Mouse (Mus musculus) heart, embryonic 14.5 days (tissue): Measurements from ENCODE around the gene Dhx40. TPM values are rescaled to one million over a fixed set of nuclear protein-coding genes. Genes with fewer than 3 reads are reported as not detected.
A peak's percentile ranks its signal among the peaks of the same experiment; 100 is the strongest.
"Not testable (repeated sequence)": the region's sequence is repeated elsewhere in the genome, so short reads cannot be mapped to it uniquely, and the experiment has no call there.

Source experiments
- ATAC-seq: fragments of 200-750 bp; cut with Nextera tagmentation; 2 replicates; pipeline ENCODE4 v1.8.0; 2017; ENCODE audit warnings: low read depth, moderate TSS enrichment; ENCODE audit not compliant: insufficient number of reproducible peaks, insufficient read depth, low FRiP score
- H3K27ac ChIP-seq, 2 experiments: fragments of 200-500 bp in 1 of 2; fragments of 300-500 bp in 1 of 2; sonication (generic) in 1 of 2; replicated peaks in 1 of 2; 2 replicates each; pipeline ENCODE4 v1.5.1; 2012 to 2014; ENCODE audit warnings: low read depth in 2 of 2, low read length in 2 of 2, control low read depth in 1 of 2, mild to moderate bottlenecking in 1 of 2, mixed read lengths in 1 of 2; ENCODE audit not compliant: control insufficient read depth in 1 of 2, insufficient read depth in 1 of 2
- H3K27me3 ChIP-seq: fragments of 300-500 bp; sonication (generic); 2 replicates; pipeline ENCODE4 v1.6.1; 2014; ENCODE audit warnings: mild to moderate bottlenecking, low read length, control low read depth; ENCODE audit not compliant: control insufficient read depth, insufficient read depth
- H3K36me3 ChIP-seq: fragments of 300-500 bp; sonication (generic); 2 replicates; pipeline ENCODE4 v1.6.1; 2014; ENCODE audit warnings: mild to moderate bottlenecking, control low read depth, low read length, mixed read lengths; ENCODE audit not compliant: control insufficient read depth, insufficient read depth
- H3K4me1 ChIP-seq, 2 experiments: fragments of 200-500 bp in 1 of 2; fragments of 300-500 bp in 1 of 2; sonication (generic) in 1 of 2; 2 replicates each; pipeline ENCODE4 v1.6.1; 2012 to 2014; ENCODE audit warnings: low read length in 2 of 2, control low read depth in 1 of 2, mixed read lengths in 1 of 2; ENCODE audit not compliant: control insufficient read depth in 2 of 2, insufficient read depth in 2 of 2
- H3K4me2 ChIP-seq: fragments of 300-500 bp; sonication (generic); 2 replicates; pipeline ENCODE4 v1.6.1; 2014; ENCODE audit warnings: mild to moderate bottlenecking, low read length
- H3K4me3 ChIP-seq, 2 experiments: fragments of 200-500 bp in 1 of 2; fragments of 300-500 bp in 1 of 2; sonication (generic) in 1 of 2; 2 replicates each; pipeline ENCODE4 v1.5.1; 2012 to 2014; ENCODE audit warnings: low read length in 2 of 2, mild to moderate bottlenecking in 2 of 2, control low read depth in 1 of 2, low read depth in 1 of 2, moderate library complexity in 1 of 2; ENCODE audit not compliant: control insufficient read depth in 1 of 2, insufficient read depth in 1 of 2
- H3K9ac ChIP-seq: fragments of 300-500 bp; sonication (generic); 2 replicates; pipeline ENCODE4 v1.6.1; 2014; ENCODE audit warnings: mild to moderate bottlenecking, low read length
- H3K9me3 ChIP-seq: fragments of 300-500 bp; sonication (generic); 2 replicates; pipeline ENCODE4 v1.6.1; 2016; ENCODE audit warnings: low read length, control low read depth; ENCODE audit not compliant: control insufficient read depth
- WGBS: fragments of 180-500 bp; shearing (Covaris S2); extraction: QIAGEN DNeasy Blood & Tissue Kit; methylation state at CpG from one replicate; pipeline ENCODE4 v1.1.7; 2014; 5-methylcytosine and 5-hydroxymethylcytosine counted together
- polyA plus RNA-seq: library from polyadenylated mRNA; unstranded; fragments of >200 nt; fragmentation: Nextera tagmentation; extraction: Ambion mirVana; gene quantifications from 2 replicates; pipeline ENCODE4 v1.2.1, GENCODE M21; 2014

The Dhx40 gene
- polyA plus RNA-seq, 1 experiment from 2014 or later, result 17.0 TPM

DNA sequence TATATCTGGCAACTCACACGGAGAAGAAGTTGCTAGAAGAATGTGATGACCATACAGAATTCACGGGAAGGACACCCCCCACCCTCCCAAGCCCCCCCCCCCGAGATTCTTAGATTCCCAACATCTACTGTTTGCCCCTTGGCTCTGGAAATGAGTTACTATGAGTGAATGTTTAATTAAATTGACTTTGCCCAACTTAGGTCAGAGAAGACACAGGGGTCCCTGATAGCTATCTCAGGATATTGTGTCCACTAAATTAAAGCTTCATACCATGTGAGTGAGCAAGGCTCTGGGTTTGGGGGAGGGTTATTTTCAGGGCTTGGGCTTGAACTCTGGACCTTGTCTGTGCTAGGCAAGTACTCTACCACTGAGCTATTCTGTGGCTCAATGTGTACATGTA lies 25.6 kb upstream of the Dhx40 start:
- H3K9ac ChIP-seq, result no peak overlapping the region
- peaks cover 0 to 3% of the 10 kb centered on the region in 2 experiments; a peak in 2 of 4 replicates for H3K4me1 ChIP-seq
- no peak overlapping the region for H3K4me2 ChIP-seq
- WGBS, result 64% methylated on average over 3 of the region's 3 CpGs
- H3K4me3 ChIP-seq, result no peak overlapping the region
- no peak overlapping the region for H3K27ac ChIP-seq
- no peaks in the 10 kb centered on the region for H3K36me3 ChIP-seq
- ATAC-seq, result no peak
- no peaks in the 10 kb centered on the region for H3K27me3 ChIP-seq
- H3K9me3 ChIP-seq, result no peaks in the 10 kb centered on the region

DNA sequence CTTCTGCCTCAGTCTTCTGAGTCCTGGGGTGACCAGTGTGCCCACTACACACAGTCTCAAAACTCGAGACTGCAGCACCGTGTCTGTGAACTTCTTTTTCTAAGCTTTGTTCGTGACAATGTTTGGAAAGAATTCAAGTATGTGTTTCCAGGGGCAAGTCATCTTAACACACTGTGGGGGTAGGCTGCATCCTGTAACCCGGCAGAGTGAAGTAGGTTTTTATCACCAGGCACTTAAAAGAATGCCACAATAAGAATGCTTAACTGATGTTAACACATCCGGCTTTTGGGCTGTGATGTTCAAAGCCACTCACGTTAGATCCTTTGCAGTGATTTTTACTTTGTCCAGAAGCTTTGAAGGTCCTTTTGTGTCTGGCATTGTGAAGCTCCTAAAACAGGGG lies 20.9 kb upstream of the Dhx40 start:
- H3K36me3 ChIP-seq, result no peaks in the 10 kb centered on the region
- H3K4me2 ChIP-seq, result no peak overlapping the region
- H3K9me3 ChIP-seq, result no peaks in the 10 kb centered on the region
- peak; percentile 47; the same call in 1 of the 2 replicates for ATAC-seq
- peaks cover 0 to 3% of the 10 kb centered on the region in 2 experiments; a peak in 2 of 4 replicates for H3K4me1 ChIP-seq
- H3K27me3 ChIP-seq, result no peaks in the 10 kb centered on the region
- peak overlapping the region; percentile 56 to 64 for H3K27ac ChIP-seq
- no peak overlapping the region for H3K9ac ChIP-seq
- H3K4me3 ChIP-seq, result no peak overlapping the region
- 6% methylated on average over 6 of the region's 6 CpGs for WGBS

DNA sequence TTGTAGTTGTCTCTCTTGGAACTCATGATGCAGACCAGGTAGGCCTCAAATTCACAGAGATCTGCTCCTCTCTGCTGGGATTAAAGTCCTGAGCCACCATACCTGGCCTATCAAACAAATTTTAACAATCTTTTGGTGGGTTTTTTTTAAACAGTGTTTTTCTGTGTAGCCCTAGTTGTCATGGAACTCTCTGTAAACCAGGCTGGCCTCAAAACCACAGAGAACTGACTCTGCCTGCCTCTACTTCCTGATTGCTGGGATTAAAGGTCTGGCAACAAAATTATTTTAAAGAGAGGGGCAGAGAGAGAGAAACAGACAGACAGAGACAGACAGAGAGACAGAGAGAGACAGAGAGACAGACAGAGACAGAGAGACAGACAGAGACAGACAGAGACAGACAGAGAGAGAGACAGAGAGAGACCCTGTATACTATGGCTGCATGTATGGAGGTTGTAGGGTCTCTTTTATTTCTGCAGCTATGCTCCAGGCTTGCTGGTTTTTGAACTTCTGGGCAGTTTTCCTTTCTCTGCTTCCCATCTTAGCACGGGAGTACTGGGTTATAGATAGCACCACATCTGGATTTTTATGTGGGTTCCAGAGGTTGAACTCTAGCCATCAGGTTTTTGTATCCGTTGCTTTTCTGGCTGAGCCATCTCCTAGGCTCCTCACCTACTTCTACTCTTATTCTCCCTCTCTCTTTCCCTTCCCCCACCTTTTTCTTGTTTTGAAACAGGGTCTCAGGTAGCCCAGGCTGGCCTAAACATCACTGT lies 20.1 kb upstream of the Dhx40 start:
- no peak for ATAC-seq
- Histone ChIP-seq H3K4me3 (no peak overlapping the region), H3K27ac (peak overlapping the region; percentile 56 to 64), H3K9me3 (no peaks in the 10 kb centered on the region), H3K4me2 (no peak overlapping the region), H3K27me3 (no peaks in the 10 kb centered on the region), H3K9ac (no peak overlapping the region), H3K36me3 (no peaks in the 10 kb centered on the region), H3K4me1 (peaks cover 0 to 3% of the 10 kb centered on the region in 2 experiments; a peak in 2 of 4 replicates)
- 65% methylated on average over 2 of the region's 2 CpGs for WGBS

DNA sequence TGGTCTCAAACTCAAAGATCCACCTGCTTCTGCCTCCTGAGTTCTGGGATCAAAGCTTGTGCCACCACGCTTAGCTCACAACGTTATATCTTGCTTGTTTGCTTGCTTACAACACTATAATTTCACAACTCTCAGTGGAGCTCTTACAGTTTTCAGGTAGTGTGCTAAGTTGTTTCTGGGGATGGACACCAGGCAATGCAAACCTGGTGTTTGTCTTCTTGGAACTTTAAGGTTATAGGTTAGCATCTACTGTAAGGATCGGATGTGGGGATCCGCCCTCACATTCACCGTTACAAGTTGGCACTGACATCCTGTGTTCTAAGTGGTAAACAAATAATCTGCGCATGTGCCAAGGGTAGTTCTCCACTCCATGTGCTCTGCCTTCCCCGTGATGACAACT lies 16.9 kb upstream of the Dhx40 start:
- H3K36me3 ChIP-seq, result no peaks in the 10 kb centered on the region
- peaks cover 0 to 3% of the 10 kb centered on the region in 2 experiments; a peak in 2 of 4 replicates for H3K4me1 ChIP-seq
- no peak overlapping the region for H3K27ac ChIP-seq
- no peaks in the 10 kb centered on the region for H3K9me3 ChIP-seq
- no peak overlapping the region for H3K4me2 ChIP-seq
- no peak overlapping the region for H3K4me3 ChIP-seq
- ATAC-seq, result no peak
- H3K27me3 ChIP-seq, result no peaks in the 10 kb centered on the region
- no peak overlapping the region for H3K9ac ChIP-seq
- WGBS, result 92% methylated on average over 6 of the region's 7 CpGs

DNA sequence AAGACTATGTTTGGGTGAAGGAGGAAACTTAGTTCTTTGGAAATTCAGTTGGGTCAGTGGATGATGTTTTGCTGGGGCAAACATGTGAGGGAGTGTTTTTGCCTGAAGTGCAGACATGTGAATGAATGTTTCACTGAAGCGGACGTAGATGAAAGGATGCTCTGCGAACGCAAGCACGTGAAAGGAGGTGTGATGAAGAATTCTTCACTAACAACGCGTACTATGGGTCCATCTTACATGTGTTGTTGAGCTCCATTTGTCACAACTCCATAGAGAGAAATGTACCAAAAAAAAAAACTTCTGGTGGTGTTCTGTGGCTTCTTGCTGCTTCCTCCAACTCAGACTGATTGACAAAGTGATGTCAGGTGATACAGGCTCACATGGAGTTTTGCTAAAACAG lies 15.0 kb upstream of the Dhx40 start:
- no peak for ATAC-seq
- H3K4me1 ChIP-seq, result no peaks in the 10 kb centered on the region
- H3K27me3 ChIP-seq, result no peaks in the 10 kb centered on the region
- no peaks in the 10 kb centered on the region for H3K36me3 ChIP-seq
- H3K9ac ChIP-seq, result no peak overlapping the region
- H3K4me2 ChIP-seq, result no peak overlapping the region
- H3K27ac ChIP-seq, result no peak overlapping the region
- H3K9me3 ChIP-seq, result no peaks in the 10 kb centered on the region
- no peak overlapping the region for H3K4me3 ChIP-seq
- WGBS, result 82% methylated on average over 7 of the region's 7 CpGs

DNA sequence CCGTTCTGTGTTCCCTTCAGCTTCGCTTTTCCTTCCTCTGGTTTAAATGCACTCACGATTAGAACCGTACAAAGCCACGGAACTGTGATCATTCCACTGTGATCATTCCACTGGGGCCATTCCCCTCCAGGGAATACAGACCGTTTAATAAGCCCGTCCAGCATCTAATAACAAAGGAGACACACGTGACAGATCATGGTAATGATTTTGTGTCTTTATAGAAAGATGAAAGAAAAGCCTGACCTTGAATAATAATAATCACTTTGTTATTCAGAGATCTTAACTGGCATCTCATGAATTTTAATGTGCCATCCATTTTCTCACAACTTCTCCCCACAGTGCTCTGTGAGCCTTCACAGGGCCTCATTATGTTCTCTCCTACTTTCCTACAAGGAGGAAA lies 12.0 kb upstream of the Dhx40 start:
- no peak for ATAC-seq
- Histone ChIP-seq H3K9me3 (no peaks in the 10 kb centered on the region), H3K36me3 (no peaks in the 10 kb centered on the region), H3K27me3 (no peaks in the 10 kb centered on the region), H3K27ac (no peak overlapping the region), H3K4me2 (no peak overlapping the region), H3K9ac (no peak overlapping the region), H3K4me1 (no peaks in the 10 kb centered on the region), H3K4me3 (no peak overlapping the region)
- WGBS, result 77% methylated on average over 8 of the region's 8 CpGs

DNA sequence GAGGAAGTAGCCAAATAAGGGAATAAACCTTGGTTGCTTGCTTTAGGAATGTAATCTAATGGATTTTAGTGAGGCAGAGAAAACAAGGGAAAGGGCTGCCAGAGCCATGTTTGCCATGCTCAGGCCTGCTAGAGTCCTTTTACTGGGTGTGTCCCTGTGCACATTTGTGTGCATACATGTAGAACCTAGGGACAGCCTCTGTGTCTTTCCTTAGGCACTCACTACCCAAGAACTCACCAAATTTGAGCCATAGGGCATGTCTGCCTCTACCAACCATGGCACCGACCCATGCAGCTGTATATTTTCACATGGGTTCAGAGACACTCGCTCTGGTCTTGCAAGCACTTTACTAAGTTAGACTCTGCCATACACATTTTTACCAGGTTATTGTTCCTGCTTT lies 11.4 kb upstream of the Dhx40 start:
- no peak for ATAC-seq
- 87% methylated on average over 2 of the region's 2 CpGs for WGBS

DNA sequence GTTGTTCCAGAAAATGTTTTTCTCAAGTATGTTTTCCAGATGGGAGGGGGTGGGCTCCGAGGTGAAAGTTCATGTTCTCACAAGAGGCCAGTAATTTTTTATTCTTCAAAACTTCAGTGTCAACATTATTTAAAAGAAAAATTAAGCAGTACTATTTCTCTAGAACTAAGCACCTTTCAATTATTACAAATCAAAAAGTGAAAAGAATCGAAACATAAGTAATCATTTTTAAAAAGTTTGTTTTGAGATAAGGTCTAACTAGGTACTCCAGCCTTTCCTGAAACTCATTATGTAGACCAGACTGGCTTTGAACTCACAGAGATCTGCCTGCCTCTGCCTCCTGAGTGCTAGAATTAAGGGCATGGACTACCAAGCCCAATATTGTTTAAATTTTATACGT lies 8.7 kb upstream of the Dhx40 start:
- WGBS, result 95% methylated on average over 3 of the region's 3 CpGs
- not testable (repeated sequence) for H3K9ac ChIP-seq

More for the DNA sequence above, 11.4 kb upstream of the Dhx40 start:
- no peaks in the 10 kb centered on the region for H3K27me3 ChIP-seq
- H3K4me3 ChIP-seq, result no peak overlapping the region
- no peaks in the 10 kb centered on the region for H3K36me3 ChIP-seq
- H3K9ac ChIP-seq, result no peak overlapping the region
- no peak overlapping the region for H3K4me2 ChIP-seq
- H3K9me3 ChIP-seq, result no peaks in the 10 kb centered on the region
- no peaks in the 10 kb centered on the region for H3K4me1 ChIP-seq
- H3K27ac ChIP-seq, result no peak overlapping the region

More for the DNA sequence above, 8.7 kb upstream of the Dhx40 start:
- H3K27me3 ChIP-seq, H3K36me3 ChIP-seq, ATAC-seq, H3K4me3 ChIP-seq, H3K9me3 ChIP-seq, H3K27ac ChIP-seq, H3K4me1 ChIP-seq, H3K4me2 ChIP-seq: not testable (repeated sequence)
